Mouse (Mus musculus): ENCODE measurements around the gene Arid1a. TPM values are rescaled to one million over a fixed set of nuclear protein-coding genes. Genes with fewer than 3 reads are reported as not detected.

Arid1a gene
- polyA plus RNA-seq, 1 experiment from 2014 or later: 41.6 TPM

GRCm38 (mm10) chr4:133695363-133695762 lies 61.2 kb downstream of the Arid1a start:
- Histone ChIP-seq H3K4me3 (replicated peaks) (no peak overlapping the region), H3K4me1 (replicated peaks) (peaks cover 14% of the 10 kb centered on the region), H3K27ac (no peak overlapping the region), H3K27me3 (no peaks in the 10 kb centered on the region), H3K9ac (replicated peaks) (no peak overlapping the region), H3K36me3 (peaks cover 95% of the 10 kb centered on the region), H3K4me2 (no peak overlapping the region), H3K9me3 (no peaks in the 10 kb centered on the region)
- 87% methylated on average over 3 of the region's 3 CpGs for WGBS
- no peak for ATAC-seq (ENCODE audit: insufficient number of reproducible peaks, insufficient read depth, low FRiP score, low TSS enrichment, low read depth)

GRCm38 (mm10) chr4:133690252-133690651 lies 66.3 kb downstream of the Arid1a start:
- no peak overlapping the region for H3K4me3 ChIP-seq (replicated peaks)
- peak overlapping the region; percentile 59; the same call in 1 of the 2 replicates for H3K27ac ChIP-seq
- peak; percentile 12; the same call in 1 of the 2 replicates for ATAC-seq (ENCODE audit: insufficient number of reproducible peaks, insufficient read depth, low FRiP score, low TSS enrichment, low read depth)
- H3K36me3 ChIP-seq: peaks cover 100% of the 10 kb centered on the region
- H3K4me2 ChIP-seq: no peak overlapping the region
- no peak overlapping the region for H3K9ac ChIP-seq (replicated peaks)
- 26% methylated on average over 5 of the region's 5 CpGs for WGBS
- H3K4me1 ChIP-seq (replicated peaks): peaks cover 32% of the 10 kb centered on the region
- H3K9me3 ChIP-seq: no peaks in the 10 kb centered on the region
- H3K27me3 ChIP-seq: no peaks in the 10 kb centered on the region

- peaks cover 100% of the 10 kb centered on the region for H3K36me3 ChIP-seq
- peaks cover 32% of the 10 kb centered on the region for H3K4me1 ChIP-seq (replicated peaks)
- 76% methylated on average over 7 of the region's 7 CpGs for WGBS
- ATAC-seq (ENCODE audit: insufficient number of reproducible peaks, insufficient read depth, low FRiP score, low TSS enrichment, low read depth): no peak
- no peaks in the 10 kb centered on the region for H3K9me3 ChIP-seq
- H3K27me3 ChIP-seq: no peaks in the 10 kb centered on the region
- H3K4me3 ChIP-seq (replicated peaks): no peak overlapping the region
- H3K4me2 ChIP-seq: no peak overlapping the region
- no peak overlapping the region for H3K9ac ChIP-seq (replicated peaks)
- no peak overlapping the region for H3K27ac ChIP-seq
These were observed 68.0 kb downstream of the Arid1a start for GRCm38 (mm10) chr4:133688417-133689067.

GRCm38 (mm10) chr4:133687126-133687525 lies 69.4 kb downstream of the Arid1a start:
- Histone ChIP-seq H3K36me3 (peaks cover 100% of the 10 kb centered on the region), H3K27me3 (no peaks in the 10 kb centered on the region), H3K27ac (no peak overlapping the region), H3K9me3 (no peaks in the 10 kb centered on the region), H3K9ac (replicated peaks) (no peak overlapping the region), H3K4me3 (replicated peaks) (no peak overlapping the region), H3K4me1 (replicated peaks) (peaks cover 32% of the 10 kb centered on the region), H3K4me2 (no peak overlapping the region)
- ATAC-seq (ENCODE audit: insufficient number of reproducible peaks, insufficient read depth, low FRiP score, low TSS enrichment, low read depth): no peak
- WGBS: 89% methylated on average over 5 of the region's 5 CpGs

GRCm38 (mm10) chr4:133686512-133686911 lies 70.1 kb downstream of the Arid1a start:
- H3K4me1 ChIP-seq (replicated peaks): peaks cover 29% of the 10 kb centered on the region
- no peak overlapping the region for H3K4me3 ChIP-seq (replicated peaks)
- H3K9me3 ChIP-seq: no peaks in the 10 kb centered on the region
- no peak overlapping the region for H3K27ac ChIP-seq
- ATAC-seq (ENCODE audit: insufficient number of reproducible peaks, insufficient read depth, low FRiP score, low TSS enrichment, low read depth): no peak
- H3K9ac ChIP-seq (replicated peaks): no peak overlapping the region
- 95% methylated on average over 11 of the region's 11 CpGs for WGBS
- no peaks in the 10 kb centered on the region for H3K27me3 ChIP-seq
- peaks cover 100% of the 10 kb centered on the region for H3K36me3 ChIP-seq
- H3K4me2 ChIP-seq: no peak overlapping the region

- no peak overlapping the region for H3K4me3 ChIP-seq (replicated peaks)
- peaks cover 23% of the 10 kb centered on the region for H3K4me1 ChIP-seq (replicated peaks)
- H3K27me3 ChIP-seq: no peaks in the 10 kb centered on the region
- no peak for ATAC-seq (ENCODE audit: insufficient number of reproducible peaks, insufficient read depth, low FRiP score, low TSS enrichment, low read depth)
- H3K4me2 ChIP-seq: no peak overlapping the region
- no peaks in the 10 kb centered on the region for H3K9me3 ChIP-seq
- no peak overlapping the region for H3K27ac ChIP-seq
- H3K9ac ChIP-seq (replicated peaks): no peak overlapping the region
- WGBS: 91% methylated on average over 14 of the region's 14 CpGs
- peaks cover 72% of the 10 kb centered on the region for H3K36me3 ChIP-seq
These were observed 76.3 kb downstream of the Arid1a start for GRCm38 (mm10) chr4:133680206-133680786.

- WGBS: 90% methylated on average over 7 of the region's 7 CpGs
- peaks cover 65% of the 10 kb centered on the region for H3K36me3 ChIP-seq
- no peak overlapping the region for H3K4me3 ChIP-seq (replicated peaks)
- no peaks in the 10 kb centered on the region for H3K9me3 ChIP-seq
- H3K4me1 ChIP-seq (replicated peaks): peaks cover 24% of the 10 kb centered on the region
- no peak for ATAC-seq (ENCODE audit: insufficient number of reproducible peaks, insufficient read depth, low FRiP score, low TSS enrichment, low read depth)
- no peaks in the 10 kb centered on the region for H3K27me3 ChIP-seq
- no peak overlapping the region for H3K9ac ChIP-seq (replicated peaks)
- H3K4me2 ChIP-seq: no peak overlapping the region
- H3K27ac ChIP-seq: no peak overlapping the region
These were observed 76.9 kb downstream of the Arid1a start for GRCm38 (mm10) chr4:133679629-133680028.

- WGBS: 80% methylated on average over 7 of the region's 7 CpGs
- Histone ChIP-seq H3K36me3 (peaks cover 41% of the 10 kb centered on the region), H3K4me2 (no peak overlapping the region), H3K4me1 (replicated peaks) (peaks cover 36% of the 10 kb centered on the region), H3K4me3 (replicated peaks) (no peak overlapping the region), H3K27me3 (no peaks in the 10 kb centered on the region), H3K27ac (0 out of 2 replicates have a peak overlapping the region, but pooled peaks have one; percentile 20), H3K9ac (replicated peaks) (no peak overlapping the region), H3K9me3 (no peaks in the 10 kb centered on the region)
- ATAC-seq (ENCODE audit: insufficient number of reproducible peaks, insufficient read depth, low FRiP score, low TSS enrichment, low read depth): no peak
These were observed 79.3 kb downstream of the Arid1a start for GRCm38 (mm10) chr4:133677266-133677665.

- ATAC-seq (ENCODE audit: insufficient number of reproducible peaks, insufficient read depth, low FRiP score, low TSS enrichment, low read depth): no peak
- Histone ChIP-seq H3K4me2 (no peak overlapping the region), H3K9me3 (no peaks in the 10 kb centered on the region), H3K27ac (peak overlapping the region; percentile 47; the same call in 1 of the 2 replicates), H3K4me1 (replicated peaks) (peaks cover 42% of the 10 kb centered on the region), H3K4me3 (replicated peaks) (no peak overlapping the region), H3K9ac (replicated peaks) (no peak overlapping the region), H3K27me3 (no peaks in the 10 kb centered on the region), H3K36me3 (peaks cover 31% of the 10 kb centered on the region)
- 37% methylated on average over 3 of the region's 3 CpGs for WGBS
These were observed 80.4 kb downstream of the Arid1a start for GRCm38 (mm10) chr4:133676189-133676588.

GRCm38 (mm10) chr4:133675594-133676016 lies 81.0 kb downstream of the Arid1a start:
- Histone ChIP-seq H3K36me3 (peaks cover 25% of the 10 kb centered on the region), H3K4me2 (no peak overlapping the region), H3K9ac (replicated peaks) (peak overlapping the region; percentile 27; the same call in 1 of the 2 replicates), H3K4me1 (replicated peaks) (peaks cover 47% of the 10 kb centered on the region), H3K27me3 (no peaks in the 10 kb centered on the region), H3K27ac (peak overlapping the region; percentile 47; the same call in 1 of the 2 replicates), H3K9me3 (no peaks in the 10 kb centered on the region), H3K4me3 (replicated peaks) (no peak overlapping the region)
- ATAC-seq (ENCODE audit: insufficient number of reproducible peaks, insufficient read depth, low FRiP score, low TSS enrichment, low read depth): no peak
- 5% methylated on average over 5 of the region's 5 CpGs for WGBS

- H3K9ac ChIP-seq (replicated peaks): no peak overlapping the region
These were observed 82.3 kb downstream of the Arid1a start for GRCm38 (mm10) chr4:133674331-133674695.

More at GRCm38 (mm10) chr4:133674331-133674695, 82.3 kb downstream of the Arid1a start:
- Histone ChIP-seq H3K27ac (peak overlapping the region; percentile 98), H3K9me3 (no peaks in the 10 kb centered on the region), H3K4me2 (no peak overlapping the region), H3K4me3 (replicated peaks) (no peak overlapping the region), H3K36me3 (peaks cover 13% of the 10 kb centered on the region), H3K27me3 (no peaks in the 10 kb centered on the region), H3K4me1 (replicated peaks) (peaks cover 57% of the 10 kb centered on the region)
- WGBS: 69% methylated on average over 8 of the region's 8 CpGs
- no peak for ATAC-seq (ENCODE audit: insufficient number of reproducible peaks, insufficient read depth, low FRiP score, low TSS enrichment, low read depth)

Measured in limb, embryonic 12.5 days (tissue).